Mouse (Mus musculus) testis, adult 2 months (tissue): ENCODE data around the gene Pih1d1. TPM values are rescaled to one million over a fixed set of nuclear protein-coding genes. Genes with fewer than 3 reads are reported as not detected.
A peak's percentile ranks its signal among the peaks of the same experiment; 100 is the strongest.

Experiments
- H3K27ac ChIP-seq: fragments of 200-500 bp; 2 replicates; pipeline ENCODE4 v1.5.1; 2012; ENCODE audit warnings: low read depth, low read length; ENCODE audit not compliant: control insufficient read depth, insufficient read depth
- H3K27me3 ChIP-seq: fragments of 200-500 bp; 2 replicates; pipeline ENCODE4 v1.6.1; 2012; ENCODE audit warnings: mild to moderate bottlenecking, low read length, moderate library complexity; ENCODE audit not compliant: control insufficient read depth, insufficient read depth
- H3K36me3 ChIP-seq: fragments of 200-500 bp; 2 replicates; pipeline ENCODE4 v1.6.1; 2012; ENCODE audit warnings: mild to moderate bottlenecking, low read length; ENCODE audit not compliant: control insufficient read depth, insufficient read depth
- H3K4me1 ChIP-seq: fragments of 200-500 bp; 2 replicates; pipeline ENCODE4 v1.6.1; 2012; ENCODE audit warnings: low read length; ENCODE audit not compliant: control insufficient read depth, insufficient read depth
- H3K4me3 ChIP-seq: fragments of 200-500 bp; 2 replicates; pipeline ENCODE4 v1.5.1; 2012; ENCODE audit warnings: low read depth, mild to moderate bottlenecking, low read length, moderate library complexity, mixed read lengths; ENCODE audit not compliant: control insufficient read depth
- CTCF ChIP-seq: fragments of 200-500 bp; IDR thresholded peaks from 2 replicates; pipeline ENCODE4 v1.5.1; 2012; ENCODE audit warnings: low read depth, mild to moderate bottlenecking, inconsistent platforms, low read length, moderate library complexity; ENCODE audit not compliant: control insufficient read depth, insufficient read depth, insufficient replicate concordance
- POLR2A ChIP-seq: fragments of 200-500 bp; IDR thresholded peaks from 2 replicates; pipeline ENCODE4 v1.6.1; 2012; ENCODE audit warnings: low read depth, mild to moderate bottlenecking, inconsistent platforms, low read length, moderate library complexity; ENCODE audit not compliant: control insufficient read depth
- polyA plus RNA-seq: library from polyadenylated mRNA; depleted of rRNA; stranded (reverse); fragments of >200 nt; gene quantifications from 2 replicates; pipeline ENCODE4 v1.2.3, GENCODE M21; 2012

The Pih1d1 gene
- polyA plus RNA-seq, 1 experiment, result 258 TPM

DNA sequence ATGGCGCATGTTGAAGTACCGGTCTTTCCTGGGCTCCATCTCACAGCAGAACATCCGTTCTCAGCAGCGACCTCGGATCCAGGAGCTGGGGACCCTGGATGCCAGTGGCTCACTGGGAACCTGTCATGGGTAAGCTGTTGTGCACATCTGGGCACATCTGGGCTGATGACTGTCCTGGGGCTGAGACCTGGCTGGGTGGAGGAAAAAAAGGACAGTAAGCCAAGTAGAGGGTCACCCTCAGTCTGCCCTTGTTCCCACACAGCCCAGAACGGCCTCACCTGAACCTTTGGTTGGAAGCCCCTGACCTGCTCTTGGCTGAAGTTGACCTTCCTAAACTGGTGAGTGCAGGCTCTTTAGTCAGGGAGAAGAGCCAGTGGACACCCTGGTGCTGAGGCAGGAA lies 4.9 kb downstream of the Pih1d1 start:
- H3K4me3 ChIP-seq, result no peak overlapping the region
- H3K4me1 ChIP-seq, result peaks cover 16% of the 10 kb centered on the region
- H3K27me3 ChIP-seq, result no peaks in the 10 kb centered on the region
- TF ChIP-seq POLR2A, result no peak
- TF ChIP-seq CTCF, result no peak
- H3K36me3 ChIP-seq, result peaks cover 5% of the 10 kb centered on the region; the same call in 1 of the 2 replicates
- no peak overlapping the region for H3K27ac ChIP-seq

DNA sequence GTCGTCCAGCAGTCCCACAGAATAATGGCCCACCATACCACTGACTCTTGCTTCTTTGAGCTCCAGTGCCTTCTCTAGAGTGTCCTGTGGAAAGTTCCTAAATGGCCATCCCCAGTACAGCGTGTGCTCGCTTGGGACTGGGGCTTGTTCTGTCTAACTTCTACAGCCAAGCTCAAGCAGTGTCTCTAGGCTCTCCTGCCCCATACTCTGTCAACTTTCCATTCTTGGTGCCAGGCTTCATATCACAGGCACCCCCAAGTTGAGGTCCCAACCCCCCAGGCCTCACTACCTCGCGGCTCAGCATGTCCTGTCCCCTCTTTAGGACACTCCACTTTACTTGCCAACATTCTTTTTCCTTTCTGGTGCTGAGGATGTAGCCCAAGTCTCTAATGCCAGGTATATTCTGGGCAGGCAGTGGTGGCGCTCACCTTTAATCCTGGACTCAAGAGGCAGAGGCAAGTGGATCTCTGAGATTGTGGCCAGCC lies 6.3 kb downstream of the Pih1d1 start:
- TF ChIP-seq CTCF (no peak), POLR2A (no peak)
- no peaks in the 10 kb centered on the region for H3K27me3 ChIP-seq
- H3K36me3 ChIP-seq, result peaks cover 5% of the 10 kb centered on the region; the same call in 1 of the 2 replicates
- no peak overlapping the region for H3K27ac ChIP-seq
- H3K4me3 ChIP-seq, result no peak overlapping the region
- H3K4me1 ChIP-seq, result peaks cover 17% of the 10 kb centered on the region

DNA sequence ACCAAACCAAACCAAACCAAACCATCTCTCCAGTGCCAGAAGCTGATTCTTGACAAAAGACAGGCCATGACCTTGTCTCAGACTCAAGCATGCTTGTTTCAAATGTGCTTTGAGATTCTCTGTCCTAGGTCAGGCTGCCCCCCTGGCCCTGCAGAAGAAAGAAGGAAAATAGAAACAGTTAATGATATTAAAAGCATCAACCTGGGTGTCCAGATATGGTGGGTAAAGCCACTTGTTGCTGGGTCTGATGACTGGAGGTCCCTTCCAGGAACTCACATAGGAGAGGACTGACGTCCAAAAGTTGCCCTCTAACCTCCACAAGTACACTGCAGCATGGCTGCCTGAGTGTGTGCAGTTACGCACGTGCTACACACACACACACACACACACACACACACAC lies 6.8 kb downstream of the Pih1d1 start:
- no peak overlapping the region for H3K4me3 ChIP-seq
- H3K36me3 ChIP-seq, result peaks cover 3% of the 10 kb centered on the region; the same call in 1 of the 2 replicates
- no peaks in the 10 kb centered on the region for H3K27me3 ChIP-seq
- H3K4me1 ChIP-seq, result peaks cover 15% of the 10 kb centered on the region
- no peak overlapping the region for H3K27ac ChIP-seq
- TF ChIP-seq CTCF (no peak), POLR2A (no peak)

DNA sequence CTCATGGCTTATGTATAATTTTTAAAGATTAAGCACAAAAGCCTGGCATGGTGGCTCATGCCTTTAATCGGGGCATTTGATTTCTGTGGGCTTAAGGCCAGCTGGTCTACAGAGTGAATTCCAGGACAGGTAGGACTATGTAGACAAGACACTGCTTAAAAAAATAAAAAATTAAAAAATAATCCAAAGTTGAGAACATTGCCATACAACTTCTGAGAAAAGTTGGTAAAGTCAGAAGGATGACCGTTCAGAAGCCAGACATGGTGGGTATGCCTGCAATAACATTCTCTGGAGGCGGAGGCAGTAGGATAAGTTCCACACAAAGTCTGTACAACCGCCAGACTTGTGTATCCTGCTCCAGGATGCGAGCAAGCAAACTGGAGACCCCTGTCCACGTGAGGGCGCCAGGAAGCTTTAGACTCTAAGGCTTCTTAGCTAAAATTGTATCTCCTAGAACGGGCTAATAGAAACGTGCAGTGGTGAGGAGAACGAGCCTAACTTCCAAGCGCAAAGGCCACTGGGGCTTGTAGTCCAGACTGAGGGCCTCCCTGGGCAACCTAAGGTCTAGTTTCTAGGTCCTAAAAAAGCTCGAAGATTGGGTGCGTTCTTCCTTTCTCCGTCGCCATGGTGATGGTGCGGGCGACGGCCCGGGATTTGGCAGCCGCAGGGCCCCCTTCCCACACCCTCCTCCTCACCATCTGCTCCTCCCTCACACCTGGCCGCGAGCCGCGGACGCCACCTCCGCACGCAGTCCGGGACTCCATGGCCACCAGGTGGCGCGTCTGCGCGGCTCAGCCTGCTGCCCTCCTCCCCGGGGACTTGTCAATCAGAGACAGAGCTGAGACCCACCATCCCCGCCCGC lies 7.7 kb downstream of the Pih1d1 start:
- H3K27me3 ChIP-seq, result no peaks in the 10 kb centered on the region
- peak overlapping the region; percentile 26; the same call in 1 of the 2 replicates for H3K27ac ChIP-seq
- H3K4me1 ChIP-seq, result peaks cover 16% of the 10 kb centered on the region
- peak overlapping the region; percentile 68 for H3K4me3 ChIP-seq
- peaks cover 3% of the 10 kb centered on the region; the same call in 1 of the 2 replicates for H3K36me3 ChIP-seq
- TF ChIP-seq POLR2A (no peak), CTCF (peak; percentile 87)

DNA sequence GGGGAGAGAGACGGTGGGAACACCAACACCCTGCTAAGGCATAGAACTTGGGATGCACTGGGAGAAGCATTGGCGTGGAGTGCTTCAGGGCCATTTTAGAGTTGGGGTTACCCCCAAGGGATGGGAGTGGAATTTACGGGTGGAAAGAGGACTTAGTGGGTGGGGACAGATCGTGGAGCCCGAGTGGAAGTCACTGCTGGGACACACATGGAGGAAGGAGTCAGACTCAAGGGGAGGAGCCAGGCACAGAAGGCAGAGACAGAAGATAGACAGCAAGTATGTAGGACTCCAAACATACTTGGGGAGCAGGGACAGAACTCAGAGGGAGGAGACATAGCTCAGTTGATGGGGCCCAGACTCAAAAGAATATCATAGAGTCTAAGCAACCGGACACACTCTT lies 8.4 kb downstream of the Pih1d1 start:
- H3K36me3 ChIP-seq, result peaks cover 3% of the 10 kb centered on the region; the same call in 1 of the 2 replicates
- peaks cover 17% of the 10 kb centered on the region for H3K4me1 ChIP-seq
- no peaks in the 10 kb centered on the region for H3K27me3 ChIP-seq
- no peak for TF ChIP-seq POLR2A
- TF ChIP-seq CTCF, result no peak
- H3K4me3 ChIP-seq, result peak overlapping the region; percentile 68
- no peak overlapping the region for H3K27ac ChIP-seq

DNA sequence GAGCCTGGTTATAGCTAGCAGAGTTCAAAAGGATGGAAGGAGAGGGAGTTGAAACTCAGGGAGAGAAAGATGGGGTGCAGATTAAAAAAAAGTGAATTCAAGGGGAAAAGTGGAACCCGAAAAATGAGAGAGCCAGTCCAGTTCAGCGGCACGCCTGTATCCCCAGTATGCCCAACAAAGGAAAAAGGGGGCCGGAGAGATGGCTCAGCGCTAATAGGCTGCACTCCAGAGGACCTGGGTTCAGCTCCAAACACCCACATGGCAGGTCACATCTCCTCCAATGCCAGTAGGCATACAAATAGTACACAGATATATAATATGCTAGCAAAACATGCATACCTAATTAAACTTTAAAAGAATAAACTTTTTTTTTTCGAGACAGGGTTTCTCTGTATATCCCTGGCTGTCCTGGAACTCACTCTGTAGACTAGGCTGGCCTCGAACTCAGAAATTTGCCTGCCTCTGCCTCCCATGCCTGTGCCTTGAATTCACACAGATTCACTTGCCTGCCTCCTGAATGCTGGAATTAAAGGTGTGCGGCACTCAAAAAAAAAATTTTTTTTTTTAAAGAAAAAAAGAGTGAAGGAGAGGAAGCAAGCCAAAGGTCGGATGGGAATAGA lies 9.0 kb downstream of the Pih1d1 start:
- Histone ChIP-seq H3K4me3 (no peak overlapping the region), H3K27me3 (no peaks in the 10 kb centered on the region), H3K27ac (no peak overlapping the region), H3K36me3 (peaks cover 2% of the 10 kb centered on the region; the same call in 1 of the 2 replicates), H3K4me1 (peaks cover 23% of the 10 kb centered on the region)
- TF ChIP-seq CTCF, result no peak
- TF ChIP-seq POLR2A, result no peak
